Mouse (Mus musculus): Measurements from ENCODE around the gene Vps29. TPM values are rescaled to one million over a fixed set of nuclear protein-coding genes. Genes with fewer than 3 reads are reported as not detected.
"Not testable (repeated sequence)": the region's sequence is repeated elsewhere in the genome, so short reads cannot be mapped to it uniquely, and the experiment has no call there.

Gene Vps29
- polyA plus RNA-seq (2017; shearing (Covaris generic)) = 100 to 1,000 TPM; 206 to 295 (median 210) TPM

GRCm38 (mm10) chr5:122353807-122354491 is at the start of gene Vps29, which contains the start of gene Rad9b:
Vps29 (plus strand) TSS chr5:122354369.
Rad9b (minus strand) TSS chr5:122354233.
- ATAC-seq = peak; percentile 98

DNA sequence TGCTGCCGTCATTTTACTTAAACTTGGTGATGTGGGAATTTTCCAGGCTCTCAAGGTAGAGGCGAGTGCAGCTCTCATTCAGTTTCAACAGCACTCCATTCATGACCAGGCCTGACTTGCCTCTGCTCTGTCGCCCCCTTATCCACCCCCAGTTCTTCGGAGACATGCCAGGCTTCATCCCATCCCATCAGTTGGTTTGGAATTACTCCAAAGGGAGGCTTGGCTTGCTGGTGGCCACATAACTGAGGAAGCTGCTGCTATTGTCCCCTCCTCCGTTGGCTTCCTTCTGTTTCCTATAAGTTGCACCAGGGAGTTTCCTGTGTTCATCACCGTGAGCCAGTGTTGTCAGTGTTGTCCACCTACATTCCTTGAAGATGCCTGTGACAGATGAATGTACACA is 49.6 kb upstream of the Vps29 start:
- no peak for ATAC-seq

GRCm38 (mm10) chr5:122305472-122305871 is 48.7 kb upstream of the Vps29 start:
- no peak for ATAC-seq

DNA sequence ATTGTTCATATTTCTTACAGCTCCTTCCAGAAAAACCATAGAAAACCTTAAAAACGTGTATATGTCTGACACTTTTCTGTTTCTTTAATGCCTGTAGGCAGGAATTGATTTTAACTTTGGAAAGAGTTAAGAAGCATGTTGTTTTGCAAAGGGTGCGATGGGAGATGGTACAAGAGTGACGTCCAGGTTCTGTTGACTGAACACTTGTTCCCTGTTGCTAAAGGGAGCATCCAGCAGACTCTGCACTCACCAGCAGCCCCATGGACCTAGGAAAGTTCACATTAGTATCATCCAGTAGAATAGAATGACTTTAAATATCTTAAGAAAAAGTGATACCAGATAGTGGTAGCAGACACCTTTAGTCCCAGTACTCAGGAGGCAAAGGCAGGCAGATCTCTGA is 47.6 kb upstream of the Vps29 start:
- no peak for ATAC-seq

- ATAC-seq = peak; percentile 76
These were observed 43.5 kb upstream of the Vps29 start for GRCm38 (mm10) chr5:122310699-122311098.

DNA sequence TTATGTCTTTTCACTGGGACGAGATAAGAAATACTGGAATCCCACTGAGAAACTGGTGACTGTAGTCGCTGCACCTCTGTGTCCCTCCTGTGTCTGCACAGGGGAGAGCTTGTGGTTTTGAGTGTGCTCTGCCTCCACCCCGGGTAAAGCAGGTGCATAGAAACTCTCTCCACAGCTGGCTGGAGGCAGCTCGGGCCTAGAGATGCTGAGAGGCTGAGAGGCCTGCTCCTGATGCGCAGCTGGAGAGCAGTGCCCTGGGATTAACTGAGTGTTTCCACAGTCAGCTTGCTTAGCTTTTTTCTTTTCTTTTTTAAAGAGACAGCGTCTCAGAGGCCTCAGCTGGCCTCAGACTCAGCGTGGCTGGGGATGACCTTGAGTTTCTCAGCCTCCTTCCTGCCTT is 42.5 kb upstream of the Vps29 start:
- no peak for ATAC-seq

DNA sequence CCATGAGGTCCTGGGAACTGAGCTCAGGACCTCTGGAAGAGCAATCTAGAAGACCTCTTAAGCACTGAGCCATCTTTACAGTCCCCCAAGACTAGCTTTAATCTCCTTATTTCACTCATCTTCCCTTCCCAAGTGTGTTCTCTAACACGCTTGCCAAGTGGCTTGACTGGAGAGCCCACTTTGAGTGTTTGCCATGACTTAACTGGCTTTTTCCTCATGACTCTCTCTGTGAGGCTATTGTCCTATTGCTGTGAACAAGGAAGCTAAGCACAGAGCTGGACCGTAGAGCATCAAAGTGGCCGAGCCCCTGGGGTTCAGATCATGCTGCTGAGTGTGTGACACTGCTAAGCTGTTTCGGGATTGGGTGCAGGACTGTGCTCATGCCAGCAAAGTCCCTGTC is 41.8 kb upstream of the Vps29 start:
- ATAC-seq = no peak

GRCm38 (mm10) chr5:122312942-122313684 is 41.1 kb upstream of the Vps29 start:
- no peak for ATAC-seq

- ATAC-seq = peak; percentile 24
These were observed 39.1 kb upstream of the Vps29 start for GRCm38 (mm10) chr5:122314966-122315667.

DNA sequence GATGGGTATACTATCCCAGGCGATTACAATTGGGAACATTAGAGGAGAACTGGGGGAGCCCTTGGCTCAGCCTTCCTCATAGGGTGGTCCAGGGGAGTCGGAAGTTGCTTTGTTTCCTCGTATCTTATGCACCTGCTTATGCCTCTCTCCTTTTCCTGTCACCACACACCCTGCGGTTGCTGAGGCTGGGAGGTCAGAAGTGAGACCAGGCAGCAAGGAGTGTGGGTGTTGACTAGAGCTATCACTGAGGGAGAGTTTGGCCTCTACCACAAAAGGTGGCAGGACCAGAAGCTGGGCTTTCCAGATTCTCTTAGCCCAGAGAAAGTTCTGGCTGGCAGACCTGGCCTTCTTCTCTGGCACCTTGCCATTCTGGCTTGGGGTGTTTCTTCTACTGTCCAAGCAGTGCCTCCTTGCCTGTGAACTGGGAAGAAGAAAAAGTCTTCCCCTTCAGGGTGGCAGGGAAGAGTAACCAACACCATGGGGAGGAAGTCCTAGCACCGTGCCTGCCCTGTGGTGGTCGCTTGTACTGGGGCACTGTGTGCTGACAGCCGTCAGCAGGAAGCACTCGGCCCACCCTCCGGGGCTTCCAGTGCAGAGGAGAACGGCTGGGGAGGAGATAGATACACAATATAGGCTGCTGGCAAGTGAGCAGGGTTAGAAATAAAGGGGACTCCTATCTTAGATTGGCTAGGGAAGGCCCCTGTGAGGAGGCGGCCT is 36.7 kb upstream of the Vps29 start:
- peak; percentile 5 for ATAC-seq

DNA sequence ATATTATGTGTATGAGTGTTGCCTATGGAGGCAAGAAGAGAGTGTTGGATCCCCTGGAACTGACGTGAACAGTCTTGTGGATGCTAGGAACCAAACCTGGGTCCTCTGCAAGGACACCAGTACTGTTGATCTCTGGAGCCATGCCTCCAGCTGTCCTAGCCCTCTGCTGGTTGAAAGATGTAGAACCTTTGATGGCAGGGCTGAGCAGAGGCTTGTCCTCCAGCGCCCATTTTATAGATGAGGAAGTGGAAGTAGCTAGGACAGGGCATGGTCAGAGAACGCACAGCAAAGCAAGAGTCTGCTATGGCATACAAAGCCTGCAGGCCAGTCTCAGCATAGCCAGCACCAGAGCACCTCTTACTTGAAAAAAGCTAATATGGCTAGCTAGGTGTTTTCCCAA is 36.1 kb upstream of the Vps29 start:
- peak; percentile 66 for ATAC-seq

DNA sequence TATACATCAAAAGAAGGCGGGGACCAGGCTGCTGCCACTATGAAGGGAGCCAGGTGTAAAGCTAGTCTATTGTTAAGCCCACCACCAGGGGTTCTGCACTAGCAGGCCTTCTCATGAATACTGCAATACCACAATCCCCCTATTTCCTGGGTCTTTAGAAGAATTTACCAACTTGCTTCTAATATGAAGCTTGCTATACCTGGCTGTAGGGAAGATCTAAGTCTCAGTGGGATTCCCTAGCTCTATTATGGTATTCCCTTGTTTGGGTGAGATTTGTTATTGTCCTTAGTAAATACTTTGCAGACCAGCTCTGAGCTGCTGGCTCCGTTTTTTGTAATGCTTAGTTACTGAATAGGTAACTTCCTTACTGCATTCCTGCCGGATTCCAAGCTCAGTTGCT is 35.2 kb upstream of the Vps29 start:
- not testable (repeated sequence) for ATAC-seq

DNA sequence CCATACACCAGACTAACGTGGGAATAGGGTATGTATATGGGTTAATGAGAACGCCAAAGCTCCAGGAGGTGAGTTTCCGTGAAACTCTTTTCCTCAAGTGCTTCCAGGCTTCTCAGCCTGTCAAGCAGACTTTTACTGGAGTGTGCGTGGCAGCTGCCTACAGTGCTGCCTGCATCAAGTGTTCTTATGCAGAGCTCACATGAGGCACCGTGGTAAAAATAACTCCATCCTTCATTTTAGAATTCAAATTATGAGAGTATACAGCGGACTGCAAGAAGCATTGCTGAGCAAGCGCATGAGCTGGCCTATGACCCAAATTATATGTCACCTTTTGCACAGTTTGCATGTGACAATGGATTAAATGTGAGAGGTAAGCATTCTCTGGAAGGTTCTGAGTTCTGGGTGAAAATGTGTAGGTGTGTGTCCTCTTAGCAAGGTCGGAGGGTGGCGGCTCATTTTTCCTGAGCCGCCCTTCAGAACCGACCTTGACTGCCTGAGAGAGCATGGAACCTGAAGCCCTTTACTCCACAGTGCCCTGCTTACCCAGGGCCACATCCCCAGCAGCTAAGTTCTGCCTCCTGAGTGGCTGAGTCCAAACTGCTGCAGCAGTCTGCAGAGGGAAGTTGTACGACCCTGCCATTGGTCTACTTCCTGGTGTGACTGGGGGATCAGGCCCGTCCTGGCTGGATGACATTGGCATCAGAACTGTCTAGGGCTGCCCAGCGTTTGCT is 34.5 kb upstream of the Vps29 start:
- no peak for ATAC-seq

DNA sequence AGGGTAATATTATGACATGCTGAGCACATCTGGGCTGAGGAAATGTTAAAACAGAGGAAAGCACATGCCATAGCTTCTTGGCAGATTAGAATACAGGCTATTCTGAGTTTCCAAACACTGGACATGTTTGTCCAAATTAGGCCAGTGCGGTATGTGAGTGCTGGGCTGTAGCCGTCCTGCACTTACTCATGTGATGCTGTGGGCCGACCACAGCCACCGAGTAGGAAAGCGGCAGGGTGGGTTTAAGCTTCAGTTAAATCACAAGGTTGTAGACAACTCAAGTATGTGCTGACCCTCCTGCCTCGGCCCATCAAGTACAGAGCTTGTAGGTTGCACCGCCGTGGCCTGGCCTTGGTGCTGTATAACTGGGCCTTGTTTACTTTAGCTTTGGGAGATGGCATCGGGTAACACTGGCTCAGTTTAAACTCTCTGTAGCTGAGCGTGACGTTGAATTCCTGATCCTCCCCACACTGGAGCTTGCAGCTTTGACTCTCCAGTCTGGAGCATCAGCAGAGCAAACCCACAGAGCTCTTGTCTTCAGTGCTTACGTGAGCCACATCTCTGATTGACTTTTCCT is 33.9 kb upstream of the Vps29 start:
- no peak for ATAC-seq

DNA sequence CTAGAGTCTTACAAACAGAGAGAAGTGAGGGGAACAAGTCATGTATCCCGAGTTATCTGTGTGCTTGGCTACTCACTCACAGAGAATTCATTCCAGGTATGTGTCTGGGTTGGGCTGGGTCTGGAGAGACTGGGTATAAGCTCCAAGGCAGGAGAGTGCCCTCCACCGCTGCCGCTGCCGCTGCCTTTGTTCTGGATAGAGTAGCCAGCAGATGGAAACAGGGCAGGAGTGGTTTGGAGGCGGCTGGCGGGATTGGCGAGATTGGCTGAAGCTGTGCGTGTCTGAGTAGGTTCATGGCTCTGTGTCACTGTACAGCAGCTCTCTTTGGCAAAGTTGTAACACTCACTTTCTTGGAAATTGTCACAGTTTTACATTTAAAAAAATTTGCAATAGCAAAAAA is 30.6 kb upstream of the Vps29 start:
- ATAC-seq = no peak

- no peak for ATAC-seq
These were observed 29.3 kb upstream of the Vps29 start for GRCm38 (mm10) chr5:122324608-122325431.

DNA sequence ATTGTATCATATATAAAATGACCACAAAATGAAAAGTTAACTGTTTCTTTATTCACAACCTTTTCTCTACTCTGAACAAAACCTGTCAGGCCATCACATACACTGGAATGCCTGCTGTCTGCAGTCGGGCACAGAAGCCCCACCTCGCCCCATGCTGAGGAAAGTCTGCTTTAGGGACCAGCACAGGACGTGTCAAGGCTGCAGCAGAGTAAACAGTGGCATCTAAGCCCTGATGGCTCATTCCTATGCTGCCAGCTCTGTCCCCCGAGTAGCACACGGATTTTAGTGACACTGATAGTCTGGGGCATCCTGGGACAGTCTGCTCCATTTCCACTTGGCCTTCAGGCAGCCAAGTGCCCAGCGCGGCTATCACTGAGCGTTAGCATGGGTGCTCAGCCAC is 28.7 kb upstream of the Vps29 start:
- no peak for ATAC-seq

- no peak for ATAC-seq
These were observed 26.9 kb upstream of the Vps29 start for GRCm38 (mm10) chr5:122327283-122327682.

DNA sequence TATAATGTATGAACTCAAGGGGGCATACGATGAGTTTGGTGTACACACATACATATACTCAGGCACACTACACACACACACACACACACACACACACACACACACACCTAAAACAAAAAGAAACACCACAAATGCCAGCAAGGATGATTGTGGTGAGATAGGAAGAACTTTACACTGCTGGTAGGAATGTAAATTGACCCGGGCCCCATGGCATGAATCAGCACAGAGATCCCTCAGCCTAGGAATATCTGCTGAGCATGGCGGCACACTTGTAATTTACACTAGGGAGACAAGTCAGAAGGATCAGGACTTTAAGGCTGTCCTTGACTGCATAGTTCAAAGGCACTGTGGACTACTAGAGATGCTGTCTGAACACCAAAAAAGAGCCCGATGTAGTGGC is 23.9 kb upstream of the Vps29 start:
- ATAC-seq = no peak

GRCm38 (mm10) chr5:122334682-122335081 is 19.5 kb upstream of the Vps29 start:
- no peak for ATAC-seq

Data from inflammation-experienced regulatory T-cells, adult 6 months (primary cell).